Mouse (Mus musculus): ENCODE results near the gene Tepsin. TPM values are rescaled to one million over a fixed set of nuclear protein-coding genes. Genes with fewer than 3 reads are reported as not detected.

Gene Tepsin
- polyA plus RNA-seq, 1 experiment from 2014 or later, result 25.3 TPM

GRCm38 (mm10) chr11:120107026-120107425 lies 8.5 kb upstream of the Tepsin start:
- no peak for DNase-seq (ENCODE audit: low spot score)
- peaks cover 80% of the 10 kb centered on the region for H3K36me3 ChIP-seq
- H3K4me3 ChIP-seq, result no peak overlapping the region
- H3K27ac ChIP-seq, result no peak overlapping the region
- no peaks in the 10 kb centered on the region for H3K27me3 ChIP-seq (ENCODE audit: insufficient read depth, poor library complexity, severe bottlenecking)
- WGBS, result 71% methylated on average over 2 of the region's 2 CpGs
- H3K9me3 ChIP-seq, result no peaks in the 10 kb centered on the region
- H3K4me1 ChIP-seq (replicated peaks), result peaks cover 20% of the 10 kb centered on the region; the same call in 1 of the 2 replicates

- WGBS, result 94% methylated on average over 3 of the region's 3 CpGs
Measured at GRCm38 (mm10) chr11:120103431-120103997, 5.0 kb upstream of the Tepsin start.

GRCm38 (mm10) chr11:120101036-120101435 lies 2.5 kb upstream of the Tepsin start:
- WGBS, result 14% methylated on average over 3 of the region's 3 CpGs
- peaks cover 46% of the 10 kb centered on the region for H3K36me3 ChIP-seq
- DNase-seq (ENCODE audit: low spot score), result peak; percentile 76
- no peaks in the 10 kb centered on the region for H3K27me3 ChIP-seq (ENCODE audit: insufficient read depth, poor library complexity, severe bottlenecking)
- 0 out of 2 replicates have a peak overlapping the region, but pooled peaks have one; percentile 53 for H3K27ac ChIP-seq
- peak overlapping the region; percentile 16; the same call in 1 of the 2 replicates for H3K4me3 ChIP-seq
- no peaks in the 10 kb centered on the region for H3K9me3 ChIP-seq
- peaks cover 45% of the 10 kb centered on the region for H3K4me1 ChIP-seq (replicated peaks)

More at GRCm38 (mm10) chr11:120103431-120103997, 5.0 kb upstream of the Tepsin start:
- no peak for DNase-seq (ENCODE audit: low spot score)
- Histone ChIP-seq H3K4me1 (replicated peaks) (peaks cover 27% of the 10 kb centered on the region), H3K27ac (no peak overlapping the region), H3K27me3 (ENCODE audit: insufficient read depth, poor library complexity, severe bottlenecking) (no peaks in the 10 kb centered on the region), H3K36me3 (peaks cover 60% of the 10 kb centered on the region), H3K4me3 (no peak overlapping the region), H3K9me3 (no peaks in the 10 kb centered on the region)

- H3K9me3 ChIP-seq, result no peaks in the 10 kb centered on the region
- no peak overlapping the region for H3K27ac ChIP-seq
- peaks cover 68% of the 10 kb centered on the region for H3K36me3 ChIP-seq
- no peak overlapping the region for H3K4me3 ChIP-seq
- H3K4me1 ChIP-seq (replicated peaks), result peaks cover 15% of the 10 kb centered on the region
- no peak for DNase-seq (ENCODE audit: low spot score)
- no peaks in the 10 kb centered on the region for H3K27me3 ChIP-seq (ENCODE audit: insufficient read depth, poor library complexity, severe bottlenecking)
- 80% methylated on average over 23 of the region's 23 CpGs for WGBS
Measured at GRCm38 (mm10) chr11:120092817-120093591, 5.5 kb downstream of the Tepsin start.

- H3K9me3 ChIP-seq, result no peaks in the 10 kb centered on the region
- 90% methylated on average over 4 of the region's 4 CpGs for WGBS
- no peak overlapping the region for H3K27ac ChIP-seq
- H3K4me1 ChIP-seq (replicated peaks), result peaks cover 17% of the 10 kb centered on the region
- DNase-seq (ENCODE audit: low spot score), result no peak
- 0 out of 2 replicates have a peak overlapping the region, but pooled peaks have one; percentile 13 for H3K4me3 ChIP-seq
- H3K36me3 ChIP-seq, result peaks cover 54% of the 10 kb centered on the region
- no peaks in the 10 kb centered on the region for H3K27me3 ChIP-seq (ENCODE audit: insufficient read depth, poor library complexity, severe bottlenecking)
Measured at GRCm38 (mm10) chr11:120090661-120091060, 7.9 kb downstream of the Tepsin start.

GRCm38 (mm10) chr11:120086702-120087152 lies 11.8 kb downstream of the Tepsin start, which contains the start of gene Cep131:
TSS of gene Cep131 (minus strand) at chr11:120086827.
- Histone ChIP-seq H3K27ac (peak within 1 kb of the TSS; percentile 95), H3K4me1 (replicated peaks) (peaks cover 39% of the 10 kb centered on the region), H3K4me3 (peak within 1 kb of the TSS; percentile 79), H3K27me3 (ENCODE audit: insufficient read depth, poor library complexity, severe bottlenecking) (no peaks in the 10 kb centered on the region), H3K36me3 (peaks cover 38% of the 10 kb centered on the region), H3K9me3 (no peaks in the 10 kb centered on the region)
- WGBS, result under 1% methylated on average over 42 of the region's 42 CpGs
- peak; percentile 98 for DNase-seq (ENCODE audit: low spot score)

- H3K27ac ChIP-seq, result peak overlapping the region; percentile 95
- peak overlapping the region; percentile 79 for H3K4me3 ChIP-seq
- WGBS, result 1% methylated on average over 25 of the region's 25 CpGs
- H3K36me3 ChIP-seq, result peaks cover 38% of the 10 kb centered on the region
- DNase-seq (ENCODE audit: low spot score), result no peak
- H3K4me1 ChIP-seq (replicated peaks), result peaks cover 39% of the 10 kb centered on the region
- no peaks in the 10 kb centered on the region for H3K27me3 ChIP-seq (ENCODE audit: insufficient read depth, poor library complexity, severe bottlenecking)
- no peaks in the 10 kb centered on the region for H3K9me3 ChIP-seq
Measured at GRCm38 (mm10) chr11:120085891-120086627, 12.5 kb downstream of the Tepsin start.

GRCm38 (mm10) chr11:120080282-120080681 lies 18.2 kb downstream of the Tepsin start:
- 94% methylated on average over 6 of the region's 6 CpGs for WGBS
- DNase-seq (ENCODE audit: low spot score), result no peak
- Histone ChIP-seq H3K4me1 (replicated peaks) (peaks cover 22% of the 10 kb centered on the region), H3K36me3 (peaks cover 88% of the 10 kb centered on the region), H3K4me3 (no peak overlapping the region), H3K27me3 (ENCODE audit: insufficient read depth, poor library complexity, severe bottlenecking) (no peaks in the 10 kb centered on the region), H3K9me3 (no peaks in the 10 kb centered on the region), H3K27ac (no peak overlapping the region)

- H3K4me1 ChIP-seq (replicated peaks), result peaks cover 13% of the 10 kb centered on the region
- DNase-seq (ENCODE audit: low spot score), result no peak
- no peaks in the 10 kb centered on the region for H3K9me3 ChIP-seq
- H3K4me3 ChIP-seq, result no peak overlapping the region
- peaks cover 34% of the 10 kb centered on the region for H3K27me3 ChIP-seq (ENCODE audit: insufficient read depth, poor library complexity, severe bottlenecking)
- WGBS, result 87% methylated on average over 3 of the region's 3 CpGs
- peaks cover 100% of the 10 kb centered on the region for H3K36me3 ChIP-seq
- H3K27ac ChIP-seq, result no peak overlapping the region
Measured at GRCm38 (mm10) chr11:120076191-120076590, 22.3 kb downstream of the Tepsin start.

GRCm38 (mm10) chr11:120072986-120073647 lies 25.4 kb downstream of the Tepsin start:
- H3K36me3 ChIP-seq, result peaks cover 98% of the 10 kb centered on the region
- peaks cover 40% of the 10 kb centered on the region for H3K4me1 ChIP-seq (replicated peaks)
- no peaks in the 10 kb centered on the region for H3K9me3 ChIP-seq
- DNase-seq (ENCODE audit: low spot score), result no peak
- WGBS, result 94% methylated on average over 9 of the region's 9 CpGs
- H3K27ac ChIP-seq, result peak overlapping the region; percentile 13; the same call in 1 of the 2 replicates
- no peak overlapping the region for H3K4me3 ChIP-seq
- peaks cover 63% of the 10 kb centered on the region for H3K27me3 ChIP-seq (ENCODE audit: insufficient read depth, poor library complexity, severe bottlenecking)

GRCm38 (mm10) chr11:120071731-120072320 lies 26.7 kb downstream of the Tepsin start:
- H3K9me3 ChIP-seq, result no peaks in the 10 kb centered on the region
- peaks cover 98% of the 10 kb centered on the region for H3K36me3 ChIP-seq
- H3K4me1 ChIP-seq (replicated peaks), result peaks cover 50% of the 10 kb centered on the region
- peak overlapping the region; percentile 18; the same call in 1 of the 2 replicates for H3K27ac ChIP-seq
- 68% methylated on average over 7 of the region's 7 CpGs for WGBS
- DNase-seq (ENCODE audit: low spot score), result no peak
- peaks cover 73% of the 10 kb centered on the region for H3K27me3 ChIP-seq (ENCODE audit: insufficient read depth, poor library complexity, severe bottlenecking)
- H3K4me3 ChIP-seq, result no peak overlapping the region

- 11% methylated on average over 12 of the region's 12 CpGs for WGBS
- no peak overlapping the region for H3K4me3 ChIP-seq
- H3K9me3 ChIP-seq, result no peaks in the 10 kb centered on the region
- H3K4me1 ChIP-seq (replicated peaks), result peaks cover 53% of the 10 kb centered on the region
- H3K27ac ChIP-seq, result peak overlapping the region; percentile 18
- H3K36me3 ChIP-seq, result peaks cover 98% of the 10 kb centered on the region
- peaks cover 81% of the 10 kb centered on the region for H3K27me3 ChIP-seq (ENCODE audit: insufficient read depth, poor library complexity, severe bottlenecking)
- peak; percentile 62 for DNase-seq (ENCODE audit: low spot score)
Measured at GRCm38 (mm10) chr11:120071065-120071464, 27.5 kb downstream of the Tepsin start.

Measured in hindbrain, embryonic 10.5 days (tissue).